Mouse (Mus musculus): Measurements from ENCODE around the gene Elk3.

Elk3 gene

GRCm38 (mm10) chr10:93332261-93332809 lies 21.4 kb upstream of the Elk3 start:
- no peak for DNase-seq (ENCODE audit: low read depth in 1 of 2, low spot score in 2 of 2)

GRCm38 (mm10) chr10:93331543-93331942 lies 20.6 kb upstream of the Elk3 start:
- DNase-seq (ENCODE audit: low read depth in 1 of 2, low spot score in 2 of 2): no peak

GRCm38 (mm10) chr10:93328321-93328720 lies 17.4 kb upstream of the Elk3 start:
- DNase-seq (ENCODE audit: low read depth in 1 of 2, low spot score in 2 of 2): no peak

GRCm38 (mm10) chr10:93327187-93327586 lies 16.3 kb upstream of the Elk3 start:
- DNase-seq (ENCODE audit: low read depth in 1 of 2, low spot score in 2 of 2): no peak

GRCm38 (mm10) chr10:93326741-93327100 lies 15.8 kb upstream of the Elk3 start:
- DNase-seq (ENCODE audit: low read depth in 1 of 2, low spot score in 2 of 2): no peak

GRCm38 (mm10) chr10:93325804-93326740 lies 15.1 kb upstream of the Elk3 start:
- DNase-seq (ENCODE audit: low read depth in 1 of 2, low spot score in 2 of 2): no peak

GRCm38 (mm10) chr10:93325369-93325768 lies 14.4 kb upstream of the Elk3 start:
- DNase-seq (ENCODE audit: low read depth in 1 of 2, low spot score in 2 of 2): no peak

- DNase-seq (ENCODE audit: low read depth in 1 of 2, low spot score in 2 of 2): no peak
Observed at GRCm38 (mm10) chr10:93324438-93324837, 13.5 kb upstream of the Elk3 start.

GRCm38 (mm10) chr10:93323659-93324058 lies 12.7 kb upstream of the Elk3 start:
- DNase-seq (ENCODE audit: low read depth in 1 of 2, low spot score in 2 of 2): no peak

GRCm38 (mm10) chr10:93321763-93322162 lies 10.8 kb upstream of the Elk3 start:
- no peak for DNase-seq (ENCODE audit: low read depth in 1 of 2, low spot score in 2 of 2)

GRCm38 (mm10) chr10:93320148-93320547 lies 9.2 kb upstream of the Elk3 start:
- DNase-seq (ENCODE audit: low read depth in 1 of 2, low spot score in 2 of 2): no peak

- DNase-seq (ENCODE audit: low read depth in 1 of 2, low spot score in 2 of 2): no peak
Observed at GRCm38 (mm10) chr10:93319526-93320063, 8.7 kb upstream of the Elk3 start.

- no peak for DNase-seq (ENCODE audit: low read depth in 1 of 2, low spot score in 2 of 2)
Observed at GRCm38 (mm10) chr10:93316909-93317308, 6.0 kb upstream of the Elk3 start.

- no peak for DNase-seq (ENCODE audit: low read depth in 1 of 2, low spot score in 2 of 2)
Observed at GRCm38 (mm10) chr10:93311576-93311975, 641 bp upstream of the Elk3 start.

- peak in 1 of 2 experiments; percentile 1 for DNase-seq (ENCODE audit: low read depth in 1 of 2, low spot score in 2 of 2)
Observed at GRCm38 (mm10) chr10:93309934-93310621, 857 bp downstream of the Elk3 start.

GRCm38 (mm10) chr10:93309131-93309933 lies 1.6 kb downstream of the Elk3 start:
- peak; percentile 6 to 14 for DNase-seq (ENCODE audit: low read depth in 1 of 2, low spot score in 2 of 2)

- no peak for DNase-seq (ENCODE audit: low read depth in 1 of 2, low spot score in 2 of 2)
Observed at GRCm38 (mm10) chr10:93306367-93306766, 4.6 kb downstream of the Elk3 start.

- DNase-seq (ENCODE audit: low read depth in 1 of 2, low spot score in 2 of 2): no peak
Observed at GRCm38 (mm10) chr10:93305946-93306345, 5.0 kb downstream of the Elk3 start.

GRCm38 (mm10) chr10:93303231-93303630 lies 7.7 kb downstream of the Elk3 start:
- DNase-seq (ENCODE audit: low read depth in 1 of 2, low spot score in 2 of 2): no peak

GRCm38 (mm10) chr10:93301831-93302230 lies 9.1 kb downstream of the Elk3 start:
- DNase-seq (ENCODE audit: low read depth in 1 of 2, low spot score in 2 of 2): no peak

- DNase-seq (ENCODE audit: low read depth in 1 of 2, low spot score in 2 of 2): no peak
Observed at GRCm38 (mm10) chr10:93298208-93298607, 12.7 kb downstream of the Elk3 start.
